Mouse (Mus musculus) forebrain, embryonic 11.5 days (tissue): ENCODE results near the gene Ccser2. TPM values are rescaled to one million over a fixed set of nuclear protein-coding genes. Genes with fewer than 3 reads are reported as not detected.

Source experiments
- ATAC-seq: fragments of 200-750 bp; cut with Nextera tagmentation; replicated peaks from 2 replicates; pipeline ENCODE4 v1.8.0; 2017; ENCODE audit warnings: moderate TSS enrichment; ENCODE audit not compliant: low FRiP score
- DNase-seq: peaks from one replicate; pipeline ENCODE4 v3.0.0-alpha.2; 2017; ENCODE audit warnings: low spot score
- H3K27ac ChIP-seq: fragments of 300-500 bp; sonication (generic); 2 replicates; pipeline ENCODE4 v1.5.1; 2014; ENCODE audit warnings: low read depth, low read length
- H3K27me3 ChIP-seq: fragments of 300-500 bp; sonication (generic); 2 replicates; pipeline ENCODE4 v1.6.1; 2014; ENCODE audit warnings: mild to moderate bottlenecking, low read length, mixed read lengths; ENCODE audit not compliant: control insufficient read depth, insufficient read depth
- H3K36me3 ChIP-seq: fragments of 300-500 bp; sonication (generic); 2 replicates; pipeline ENCODE4 v1.6.1; 2014; ENCODE audit warnings: mild to moderate bottlenecking, low read length, moderate library complexity, mixed read lengths; ENCODE audit not compliant: control insufficient read depth, insufficient read depth
- H3K4me1 ChIP-seq: fragments of 300-500 bp; sonication (generic); replicated peaks from 2 replicates; pipeline ENCODE4 v1.6.1; 2014; ENCODE audit warnings: low read length, mixed read lengths; ENCODE audit not compliant: control insufficient read depth, insufficient read depth
- H3K4me2 ChIP-seq: fragments of 300-500 bp; sonication (generic); 2 replicates; pipeline ENCODE4 v1.6.1; 2014; ENCODE audit warnings: low read depth, mild to moderate bottlenecking, low read length, moderate library complexity, mixed read lengths; ENCODE audit not compliant: severe bottlenecking
- H3K4me3 ChIP-seq: fragments of 300-500 bp; sonication (generic); 2 replicates; pipeline ENCODE4 v1.5.1; 2014; ENCODE audit warnings: low read depth, low read length
- H3K9ac ChIP-seq: fragments of 300-500 bp; sonication (generic); 2 replicates; pipeline ENCODE4 v1.6.1; 2014; ENCODE audit warnings: low read length
- H3K9me3 ChIP-seq: fragments of 300-500 bp; sonication (generic); 2 replicates; pipeline ENCODE4 v1.6.1; 2016; ENCODE audit warnings: low read length, mixed read lengths; ENCODE audit not compliant: control insufficient read depth
- WGBS: fragments of 180-500 bp; shearing (Covaris S2); extraction: QIAGEN DNeasy Blood & Tissue Kit; methylation state at CpG from one replicate; pipeline ENCODE4 v1.1.7; 2014; 5-methylcytosine and 5-hydroxymethylcytosine counted together
- polyA plus RNA-seq: library from polyadenylated mRNA; unstranded; fragments of >200 nt; fragmentation: Nextera tagmentation; extraction: Ambion mirVana; gene quantifications from 2 replicates; pipeline ENCODE4 v1.2.1, GENCODE M21; 2014

The Ccser2 gene
- polyA plus RNA-seq, 1 experiment from 2014 or later, result 30.2 TPM

DNA sequence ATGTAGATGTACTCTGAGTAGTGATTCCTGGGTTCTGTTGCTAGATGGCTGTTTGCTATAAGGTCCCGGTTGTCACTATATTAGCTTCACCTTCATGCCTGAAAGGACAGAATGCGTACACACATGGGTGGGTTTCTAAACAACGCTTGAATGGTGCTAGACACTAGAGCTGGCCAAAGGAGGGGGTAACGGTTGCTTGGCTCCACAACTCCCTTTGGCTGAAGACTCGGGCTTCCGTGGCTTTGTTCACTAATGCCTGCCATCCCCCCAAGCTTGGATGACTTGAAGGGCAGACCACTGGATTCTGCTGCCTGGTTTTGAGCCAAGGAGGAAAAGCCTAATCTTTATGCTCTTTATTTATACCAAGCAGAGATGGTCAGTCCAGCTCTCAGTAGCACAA lies 98.3 kb downstream of the Ccser2 start:
- no peak overlapping the region for H3K9ac ChIP-seq
- no peak overlapping the region for H3K4me3 ChIP-seq
- 61% methylated on average over 6 of the region's 6 CpGs for WGBS
- H3K4me1 ChIP-seq, result no peaks in the 10 kb centered on the region
- no peaks in the 10 kb centered on the region for H3K27me3 ChIP-seq
- no peak overlapping the region for H3K4me2 ChIP-seq
- no peak for ATAC-seq
- no peak overlapping the region for H3K27ac ChIP-seq
- H3K9me3 ChIP-seq, result no peaks in the 10 kb centered on the region
- DNase-seq, result no peak
- H3K36me3 ChIP-seq, result no peaks in the 10 kb centered on the region

DNA sequence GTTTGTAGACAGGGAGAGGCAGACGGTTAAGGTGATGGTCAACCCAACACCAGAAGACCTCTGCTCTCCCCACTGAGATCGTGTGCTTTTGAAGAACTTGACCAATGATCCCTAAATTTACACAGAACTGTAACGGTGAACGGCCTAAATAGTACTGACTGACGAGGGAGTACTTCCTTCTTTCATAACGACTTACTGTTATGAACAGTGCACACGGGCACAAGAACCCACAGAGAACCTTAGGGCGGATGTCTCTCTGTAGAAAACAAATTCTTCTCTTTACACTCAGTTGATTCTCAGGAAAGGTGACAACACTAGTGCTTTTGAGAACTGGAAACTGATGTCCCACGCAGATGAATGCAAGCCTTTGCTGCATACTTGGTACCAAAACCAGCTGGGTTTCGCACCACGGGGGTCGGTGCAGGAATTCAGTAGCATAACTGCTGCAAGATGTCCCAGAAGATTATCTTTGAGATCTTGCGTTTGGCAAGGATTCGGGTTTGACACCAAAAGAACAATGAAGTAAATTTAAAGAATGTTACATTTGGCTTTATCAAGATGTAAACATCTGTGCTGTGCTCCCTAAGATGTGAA lies 99.7 kb downstream of the Ccser2 start:
- no peak for ATAC-seq
- H3K27ac ChIP-seq, result no peak overlapping the region

DNA sequence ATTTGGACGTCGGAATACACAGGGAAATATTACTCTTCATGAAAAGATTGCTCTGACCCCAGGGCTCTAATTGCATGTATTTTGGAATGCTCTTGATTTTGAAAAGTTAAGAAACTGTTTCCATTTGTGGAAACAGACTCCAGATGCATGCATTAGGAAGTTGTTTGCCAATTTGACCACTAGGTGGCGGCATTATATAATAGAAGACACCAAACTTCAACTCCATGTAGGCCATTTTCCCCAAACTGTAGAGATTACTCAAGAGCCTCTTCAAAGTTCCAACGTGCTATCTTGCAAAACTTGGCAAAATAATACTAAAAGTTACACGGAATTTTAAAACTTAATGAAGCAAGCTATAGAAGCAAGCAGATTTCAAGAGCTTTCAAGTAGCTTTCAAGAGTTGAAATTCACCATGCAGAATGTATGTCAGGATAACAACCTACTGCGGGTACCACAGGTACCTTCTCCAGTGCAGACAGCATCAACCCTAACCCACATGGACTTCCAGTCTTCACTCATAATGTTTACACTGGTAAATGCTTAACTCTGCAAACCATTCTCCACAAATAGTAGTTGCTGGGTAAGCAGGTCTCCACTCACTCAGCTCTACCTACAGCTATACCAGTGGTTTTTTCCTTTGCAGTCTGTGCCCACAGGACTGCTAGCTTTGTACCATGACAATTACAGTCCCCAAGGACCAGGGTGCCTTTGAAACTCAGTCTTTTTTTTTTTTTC lies 101.4 kb downstream of the Ccser2 start:
- DNase-seq, result peak; percentile 58
- Histone ChIP-seq H3K9ac (no peak overlapping the region), H3K4me2 (no peak overlapping the region), H3K9me3 (no peaks in the 10 kb centered on the region), H3K4me3 (no peak overlapping the region), H3K4me1 (no peaks in the 10 kb centered on the region), H3K27ac (no peak overlapping the region), H3K27me3 (no peaks in the 10 kb centered on the region), H3K36me3 (no peaks in the 10 kb centered on the region)
- 21% methylated on average over 6 of the region's 6 CpGs for WGBS
- no peak; the same call in 1 of the 2 replicates for ATAC-seq

More for the DNA sequence above, 99.7 kb downstream of the Ccser2 start:
- WGBS, result 79% methylated on average over 14 of the region's 14 CpGs
- no peak overlapping the region for H3K4me3 ChIP-seq
- H3K9me3 ChIP-seq, result no peaks in the 10 kb centered on the region
- H3K4me1 ChIP-seq, result no peaks in the 10 kb centered on the region
- H3K9ac ChIP-seq, result no peak overlapping the region
- H3K4me2 ChIP-seq, result no peak overlapping the region
- H3K36me3 ChIP-seq, result no peaks in the 10 kb centered on the region
- no peak for DNase-seq
- H3K27me3 ChIP-seq, result no peaks in the 10 kb centered on the region

DNA sequence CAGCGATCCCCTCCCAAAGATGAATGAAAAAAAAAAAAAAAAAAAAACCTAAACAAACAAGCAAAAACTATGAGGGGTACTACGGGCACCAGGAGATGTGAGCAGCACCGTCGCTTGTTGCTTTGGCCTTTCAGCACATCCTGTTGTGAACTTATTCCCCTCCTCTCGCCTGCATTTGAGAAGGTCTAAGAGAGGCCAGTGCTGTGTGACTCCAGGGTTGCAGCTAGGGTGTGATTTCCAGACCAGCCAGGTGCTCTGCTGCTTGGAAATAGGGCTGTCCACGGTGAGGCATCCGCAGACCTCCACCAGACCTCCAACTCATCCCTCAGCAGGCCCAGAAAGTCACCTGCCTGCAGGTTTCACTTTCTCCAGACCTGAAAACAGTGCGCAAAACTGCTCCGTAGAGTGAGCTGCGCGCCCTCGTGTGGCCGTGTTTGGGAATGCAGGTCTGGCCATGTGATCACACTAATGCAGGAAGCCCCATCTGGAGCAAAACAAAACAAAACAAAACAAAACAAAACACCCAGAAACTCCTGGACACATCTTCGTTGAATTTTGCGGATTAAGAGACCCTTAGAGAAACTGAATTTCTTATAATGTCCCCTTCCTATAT lies 104.6 kb downstream of the Ccser2 start:
- no peaks in the 10 kb centered on the region for H3K36me3 ChIP-seq
- H3K9me3 ChIP-seq, result no peaks in the 10 kb centered on the region
- DNase-seq, result peak; percentile 92
- no peak overlapping the region for H3K27ac ChIP-seq
- H3K27me3 ChIP-seq, result no peaks in the 10 kb centered on the region
- peak overlapping the region; percentile 20; the same call in 1 of the 2 replicates for H3K4me2 ChIP-seq
- ATAC-seq, result peak; percentile 26; the same call in 1 of the 2 replicates
- H3K4me3 ChIP-seq, result no peak overlapping the region
- H3K4me1 ChIP-seq, result no peaks in the 10 kb centered on the region
- no peak overlapping the region for H3K9ac ChIP-seq
- 27% methylated on average over 15 of the region's 15 CpGs for WGBS

DNA sequence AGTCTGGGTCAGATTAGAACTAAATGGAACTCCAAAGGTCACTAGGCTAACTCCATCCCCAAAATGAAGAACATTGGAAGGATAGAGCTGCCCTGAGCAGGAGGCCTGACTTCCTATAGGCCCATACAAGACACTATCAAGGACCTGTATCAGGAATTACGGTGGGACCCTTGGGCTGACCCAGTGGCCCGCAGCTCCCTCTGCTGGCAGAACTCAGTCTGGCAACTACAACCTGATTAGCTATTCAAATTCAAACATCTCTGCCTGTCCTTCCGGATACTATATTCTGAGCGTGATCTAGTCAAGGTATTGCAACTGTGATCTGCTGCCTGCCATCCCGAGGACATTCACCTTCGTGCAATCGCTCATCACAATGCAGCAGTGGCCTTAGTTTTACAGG lies 106.2 kb downstream of the Ccser2 start:
- no peak overlapping the region for H3K4me3 ChIP-seq
- H3K4me1 ChIP-seq, result no peaks in the 10 kb centered on the region
- ATAC-seq (peak; percentile 59), DNase-seq (peak; percentile 82)
- WGBS, result 25% methylated on average over 7 of the region's 7 CpGs
- no peaks in the 10 kb centered on the region for H3K9me3 ChIP-seq
- no peak overlapping the region for H3K9ac ChIP-seq
- no peak overlapping the region for H3K27ac ChIP-seq
- H3K36me3 ChIP-seq, result no peaks in the 10 kb centered on the region
- no peak overlapping the region for H3K4me2 ChIP-seq
- H3K27me3 ChIP-seq, result no peaks in the 10 kb centered on the region

DNA sequence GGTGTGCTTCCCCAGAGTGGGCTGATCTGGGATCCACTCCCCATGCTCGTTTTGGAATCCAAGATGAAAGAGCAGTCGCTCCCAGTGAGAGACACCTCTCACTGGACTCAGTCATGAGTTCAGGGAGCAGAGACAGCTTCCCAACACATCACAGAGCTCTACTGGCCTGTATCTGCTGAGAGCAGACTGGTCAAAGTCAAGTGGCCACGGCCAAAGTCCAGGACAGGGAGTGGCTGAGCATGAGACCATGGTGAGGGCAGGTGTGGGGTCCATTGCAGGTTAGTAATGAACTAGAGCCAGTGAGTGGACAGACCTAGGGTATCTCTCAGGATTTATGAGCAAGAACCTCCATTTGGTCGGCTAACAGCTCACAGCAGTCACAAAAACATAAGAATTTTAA lies 109.6 kb downstream of the Ccser2 start:
- Histone ChIP-seq H3K27ac (no peak overlapping the region), H3K4me3 (no peak overlapping the region), H3K36me3 (no peaks in the 10 kb centered on the region), H3K4me1 (no peaks in the 10 kb centered on the region), H3K9ac (no peak overlapping the region), H3K27me3 (no peaks in the 10 kb centered on the region), H3K9me3 (no peaks in the 10 kb centered on the region), H3K4me2 (no peak overlapping the region)
- ATAC-seq (no peak), DNase-seq (no peak)
- 79% methylated on average over 4 of the region's 4 CpGs for WGBS

DNA sequence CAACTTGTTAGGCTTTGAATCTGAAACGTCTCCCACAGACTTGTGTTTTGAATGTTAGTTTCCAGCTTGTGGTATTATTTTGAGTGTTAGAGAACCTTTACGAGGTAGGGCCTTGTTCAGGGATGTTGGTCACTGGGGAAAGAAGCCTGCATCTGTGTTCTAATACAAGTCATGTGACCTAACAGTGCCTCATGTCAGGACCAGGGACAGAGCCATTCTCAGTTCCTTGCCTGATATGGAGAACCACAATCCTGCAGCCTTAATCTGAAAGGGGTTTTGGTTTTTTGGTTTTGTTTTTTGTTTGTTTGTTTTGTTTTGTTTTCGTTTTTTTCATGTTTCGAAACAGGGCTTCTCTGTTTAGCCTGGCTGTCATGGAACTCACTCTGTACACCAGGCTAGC lies 115.6 kb downstream of the Ccser2 start:
- 75% methylated on average over 4 of the region's 4 CpGs for WGBS
- no peaks in the 10 kb centered on the region for H3K36me3 ChIP-seq

DNA sequence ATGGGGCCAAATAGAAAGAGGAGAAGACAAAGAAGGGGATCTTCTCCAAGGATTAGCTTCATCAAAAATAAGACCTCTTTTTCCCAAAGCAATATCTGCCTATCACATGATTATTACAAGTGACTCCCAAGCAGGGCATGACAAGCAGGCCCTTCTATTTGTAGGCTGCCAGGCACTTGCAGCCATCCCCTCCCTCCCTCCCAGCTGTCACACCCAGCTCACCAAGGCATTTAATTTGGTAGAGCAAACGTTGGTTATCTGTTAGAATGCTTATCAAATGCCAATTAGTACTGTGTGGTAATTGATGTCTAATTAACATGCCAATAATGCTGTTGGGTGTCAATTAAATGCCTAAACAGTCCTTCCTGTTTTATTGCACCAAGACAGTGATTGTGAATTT lies 119.7 kb downstream of the Ccser2 start:
- 21% methylated on average over 1 of the region's 1 CpGs for WGBS
- Histone ChIP-seq H3K27me3 (no peaks in the 10 kb centered on the region), H3K4me2 (no peak overlapping the region), H3K4me3 (no peak overlapping the region), H3K36me3 (no peaks in the 10 kb centered on the region), H3K9me3 (no peaks in the 10 kb centered on the region), H3K27ac (no peak overlapping the region), H3K4me1 (no peaks in the 10 kb centered on the region), H3K9ac (no peak overlapping the region)
- DNase-seq (no peak), ATAC-seq (no peak)

More for the DNA sequence above, 115.6 kb downstream of the Ccser2 start:
- DNase-seq (no peak), ATAC-seq (no peak)
- Histone ChIP-seq H3K4me2 (no peak overlapping the region), H3K27me3 (no peaks in the 10 kb centered on the region), H3K4me3 (no peak overlapping the region), H3K4me1 (no peaks in the 10 kb centered on the region), H3K27ac (no peak overlapping the region), H3K9me3 (no peaks in the 10 kb centered on the region), H3K9ac (no peak overlapping the region)
